Comparison of ENCODE assay signal across 9 mouse cellular contexts in genomic region chr16:92499324-92499723, GRCm38 (mm10). TPM values are rescaled to one million over a fixed set of nuclear protein-coding genes. Genes with fewer than 3 reads are reported as not detected.
DNase-seq lines count a peak whose midpoint lies in the region; ATAC-seq and TF ChIP-seq lines count a peak whose summit lies in the region.
"Had no signal": no experiment of that assay in that cellular context is flagged by ENCODE, and none has a peak within 500 bp of the region (broad histone marks: within the 10 kb centered on the region; RNA-seq: fewer than 3 reads in every experiment).

No protein-coding gene starts in this region.

- H3K4me2 ChIP-seq in heart, embryonic 13.5 days, result peak overlapping the region; percentile 96
- peak overlapping the region; percentile 70 for H3K4me2 ChIP-seq in embryonic facial prominence, embryonic 14.5 days (ENCODE audit: low read depth, low read length)
- peak overlapping the region; percentile 74 for H3K4me2 ChIP-seq in intestine, postnatal 0 days (replicated peaks; ENCODE audit: low read depth)

- peaks cover 64% of the 10 kb centered on the region for H3K27me3 ChIP-seq in heart, embryonic 13.5 days (replicated peaks)
- H3K27me3 ChIP-seq in embryonic facial prominence, embryonic 14.5 days (replicated peaks; ENCODE audit: control insufficient read depth, insufficient read depth, low read length), result peaks cover 41% of the 10 kb centered on the region
- no peaks in the 10 kb centered on the region for H3K27me3 ChIP-seq in intestine, postnatal 0 days (replicated peaks; ENCODE audit: control insufficient read depth, insufficient read depth, low read length)

- H3K36me3 ChIP-seq in heart, embryonic 13.5 days, result no peaks in the 10 kb centered on the region
- no peaks in the 10 kb centered on the region for H3K36me3 ChIP-seq in embryonic facial prominence, embryonic 14.5 days (ENCODE audit: control insufficient read depth, insufficient read depth, low read length)
- no peaks in the 10 kb centered on the region for H3K36me3 ChIP-seq in intestine, postnatal 0 days (ENCODE audit: control insufficient read depth, insufficient read depth)

- H3K9me3 ChIP-seq in heart, embryonic 13.5 days, result no peaks in the 10 kb centered on the region
- no peaks in the 10 kb centered on the region for H3K9me3 ChIP-seq in embryonic facial prominence, embryonic 14.5 days (ENCODE audit: control insufficient read depth, low read length)
- no peaks in the 10 kb centered on the region for H3K9me3 ChIP-seq in intestine, postnatal 0 days (ENCODE audit: control insufficient read depth)

- no peak overlapping the region for H3K27ac ChIP-seq in heart, embryonic 13.5 days (replicated peaks)
- H3K27ac ChIP-seq in embryonic facial prominence, embryonic 14.5 days (replicated peaks; ENCODE audit: low read depth, low read length), result no peak overlapping the region
- H3K27ac ChIP-seq in intestine, postnatal 0 days (ENCODE audit: low read depth, low read length), result peak overlapping the region; percentile 73

- WGBS in heart, embryonic 13.5 days, result 20% methylated on average over 15 of the region's 15 CpGs
- 18% methylated on average over 12 of the region's 15 CpGs for WGBS in embryonic facial prominence, embryonic 14.5 days
- WGBS in intestine, postnatal 0 days, result 11% methylated on average over 15 of the region's 15 CpGs

- ATAC-seq in heart, embryonic 13.5 days (ENCODE audit: extremely low read depth, insufficient number of reproducible peaks, low FRiP score, low TSS enrichment), result no peak
- no peak for ATAC-seq in embryonic facial prominence, embryonic 14.5 days (ENCODE audit: low read depth)
- no peak for ATAC-seq in intestine, postnatal 0 days

- no peak for DNase-seq in heart, postnatal 4 days
- no peak for DNase-seq in embryonic facial prominence, embryonic 14.5 days (ENCODE audit: low spot score)
- peak; percentile 17 for DNase-seq in neural tube, embryonic 10.5 days (ENCODE audit: extremely low spot score, low spot score)
- no peak for DNase-seq in left cerebral cortex, adult 9 months (ENCODE audit: low spot score in 2 of 2)
- DNase-seq in cerebellum, postnatal 10 days, result no peak
- no peak for DNase-seq in natural killer cell, adult 2 months (ENCODE audit: low spot score in 2 of 2)
- DNase-seq: right cerebral cortex, adult 18-20 months had no signal

- peak overlapping the region; percentile 80 for H3K9ac ChIP-seq in heart, embryonic 13.5 days
- H3K9ac ChIP-seq in embryonic facial prominence, embryonic 14.5 days (ENCODE audit: low read depth, low read length), result peak overlapping the region; percentile 45
- peak overlapping the region; percentile 74 for H3K9ac ChIP-seq in intestine, postnatal 0 days (ENCODE audit: low read depth, low read length)

- no peak for TF ChIP-seq CTCF in intestine, postnatal 0 days (IDR thresholded peaks at IDR 0.05; ENCODE audit: low read depth)

- peaks cover 23% of the 10 kb centered on the region for H3K4me1 ChIP-seq in heart, embryonic 13.5 days
- H3K4me1 ChIP-seq in embryonic facial prominence, embryonic 14.5 days (ENCODE audit: control insufficient read depth, insufficient read depth, low read length), result peaks cover 11% of the 10 kb centered on the region; the same call in 1 of the 2 replicates
- no peaks in the 10 kb centered on the region for H3K4me1 ChIP-seq in intestine, postnatal 0 days (replicated peaks; ENCODE audit: control insufficient read depth, insufficient read depth, low read length)

- H3K4me3 ChIP-seq in heart, embryonic 13.5 days, result peak overlapping the region; percentile 68
- H3K4me3 ChIP-seq in embryonic facial prominence, embryonic 14.5 days (ENCODE audit: low read depth, low read length), result peak overlapping the region; percentile 43
- H3K4me3 ChIP-seq in intestine, postnatal 0 days (ENCODE audit: low read depth, low read length), result peak overlapping the region; percentile 58

RNA-seq across cellular contexts. Expression of gene Clic6, which starts 13.8 kb away (rescaled TPM):
- 1.4 and 1.5 TPM in 2 replicates for polyA plus RNA-seq in heart, embryonic 13.5 days (2015; fragmentation: Nextera tagmentation; extraction: Ambion mirVana)
- total RNA-seq in heart, postnatal 4 days (2021), result 1 to 10 TPM; 1.0 to 1.8 TPM
- polyA plus RNA-seq in embryonic facial prominence, embryonic 14.5 days (2014; fragmentation: Nextera tagmentation; extraction: Ambion mirVana), result 3.0 and 4.1 TPM in 2 replicates
- polyA plus RNA-seq in intestine, postnatal 0 days (2015; fragmentation: Nextera tagmentation; extraction: Ambion mirVana), result 70.7 and 77.8 TPM in 2 replicates

RNA-seq across cellular contexts. Expression of gene Rcan1, which starts 28.7 kb away (rescaled TPM):
- polyA plus RNA-seq in heart, embryonic 13.5 days (2015; fragmentation: Nextera tagmentation; extraction: Ambion mirVana), result 103 and 133 TPM in 2 replicates
- 100 to 1,000 TPM; 117 to 127 TPM for total RNA-seq in heart, postnatal 4 days (2021)
- 34.6 TPM in 2 replicates for polyA plus RNA-seq in embryonic facial prominence, embryonic 14.5 days (2014; fragmentation: Nextera tagmentation; extraction: Ambion mirVana)
- polyA plus RNA-seq in intestine, postnatal 0 days (2015; fragmentation: Nextera tagmentation; extraction: Ambion mirVana), result 52.0 and 86.5 TPM in 2 replicates

Comparison
In these comparisons a context has a peak if more than half of its experiments do, and no peak if none do; other contexts are left out.
1. RNA of gene Clic6, which starts 13.8 kb away (polyA plus RNA-seq): 70.7 to 77.8 TPM in intestine, postnatal 0 days; 3.0 to 4.1 TPM in embryonic facial prominence, embryonic 14.5 days and 1.4 to 1.5 TPM in heart, embryonic 13.5 days; every median in the first group is over 10 times any median in the second.
2. Peak in every context shown above with its lines, with median percentiles within 50 percentile points of each other: H3K4me2 ChIP-seq, H3K4me3 ChIP-seq and H3K9ac ChIP-seq.